Mouse (Mus musculus) kidney, postnatal 0 days (tissue): ENCODE results near the gene Gm49361. TPM values are rescaled to one million over a fixed set of nuclear protein-coding genes. Genes with fewer than 3 reads are reported as not detected.
A peak's percentile ranks its signal among the peaks of the same experiment; 100 is the strongest.
"Not testable (repeated sequence)": the region's sequence is repeated elsewhere in the genome, so short reads cannot be mapped to it uniquely, and the experiment has no call there.

Experiments used
- ATAC-seq: fragments of 200-750 bp; cut with Nextera tagmentation; replicated peaks from 2 replicates; pipeline ENCODE4 v1.8.0; 2017; ENCODE audit warnings: low read depth, moderate number of reproducible peaks, moderate TSS enrichment, moderate library complexity; ENCODE audit not compliant: low FRiP score
- DNase-seq: peaks from one replicate; pipeline ENCODE4 v3.0.0-alpha.2; 2016; ENCODE audit warnings: low spot score
- H3K27ac ChIP-seq: fragments of 300-500 bp; sonication (generic); 2 replicates; pipeline ENCODE4 v1.5.1; 2014; ENCODE audit warnings: mild to moderate bottlenecking
- H3K27me3 ChIP-seq: fragments of 300-500 bp; sonication (generic); 2 replicates; pipeline ENCODE4 v1.6.1; 2014; ENCODE audit warnings: low read length, mixed read lengths; ENCODE audit not compliant: insufficient read depth
- H3K36me3 ChIP-seq: fragments of 300-500 bp; sonication (generic); 2 replicates; pipeline ENCODE4 v1.6.1; 2014; ENCODE audit warnings: low read length, mixed read lengths; ENCODE audit not compliant: insufficient read depth
- H3K4me1 ChIP-seq: fragments of 300-500 bp; sonication (generic); replicated peaks from 2 replicates; pipeline ENCODE4 v1.6.1; 2014; ENCODE audit warnings: antibody characterized with exemption, low read length, mixed read lengths; ENCODE audit not compliant: insufficient read depth
- H3K4me2 ChIP-seq: fragments of 300-500 bp; sonication (generic); 2 replicates; pipeline ENCODE4 v1.6.1; 2014; ENCODE audit warnings: mild to moderate bottlenecking, low read length, moderate library complexity, mixed read lengths
- H3K4me3 ChIP-seq: fragments of 300-500 bp; sonication (generic); replicated peaks from 2 replicates; pipeline ENCODE4 v1.5.1; 2014; ENCODE audit warnings: low read depth, low read length
- H3K9ac ChIP-seq: fragments of 300-500 bp; sonication (generic); 2 replicates; pipeline ENCODE4 v1.6.1; 2014; ENCODE audit warnings: low read depth, low read length
- H3K9me3 ChIP-seq: fragments of 300-500 bp; sonication (generic); replicated peaks from 2 replicates; pipeline ENCODE4 v1.6.1; 2016; ENCODE audit warnings: low read length, inconsistent platforms, mixed read lengths
- CTCF ChIP-seq: IDR thresholded peaks from 2 replicates; pipeline ENCODE4 v1.5.1; 2016; ENCODE audit warnings: antibody characterized with exemption, low read depth, mild to moderate bottlenecking, moderate library complexity
- WGBS: fragments of 180-500 bp; shearing (Covaris S2); extraction: QIAGEN DNeasy Blood & Tissue Kit; methylation state at CpG from one replicate; pipeline ENCODE4 v1.1.7; 2014; 5-methylcytosine and 5-hydroxymethylcytosine counted together
- polyA plus RNA-seq: library from polyadenylated mRNA; unstranded; fragments of >200 nt; fragmentation: Nextera tagmentation; extraction: Ambion mirVana; gene quantifications from 2 replicates; pipeline ENCODE4 v1.2.1, GENCODE M21; 2015

Gm49361 gene
- polyA plus RNA-seq, 1 experiment from 2014 or later: not detected

GRCm38 (mm10) chr14:57665628-57665950, 80.3 kb downstream of the Gm49361 start:
- no peak for TF ChIP-seq CTCF
- no peak for DNase-seq
- 8% methylated on average over 10 of the region's 10 CpGs for WGBS
- peak overlapping the region; percentile 81 for H3K4me3 ChIP-seq
- H3K9me3 ChIP-seq: no peaks in the 10 kb centered on the region
- H3K27me3 ChIP-seq: no peaks in the 10 kb centered on the region
- no peaks in the 10 kb centered on the region; the same call in 1 of the 2 replicates for H3K36me3 ChIP-seq
- no peak for ATAC-seq
- peak overlapping the region; percentile 91; the same call in 1 of the 2 replicates for H3K27ac ChIP-seq
- peak overlapping the region; percentile 62 for H3K4me2 ChIP-seq
- peak overlapping the region; percentile 84 for H3K9ac ChIP-seq
- 0 out of 2 replicates have a peak, but pooled peaks cover 9% of the 10 kb centered on the region for H3K4me1 ChIP-seq

DNA sequence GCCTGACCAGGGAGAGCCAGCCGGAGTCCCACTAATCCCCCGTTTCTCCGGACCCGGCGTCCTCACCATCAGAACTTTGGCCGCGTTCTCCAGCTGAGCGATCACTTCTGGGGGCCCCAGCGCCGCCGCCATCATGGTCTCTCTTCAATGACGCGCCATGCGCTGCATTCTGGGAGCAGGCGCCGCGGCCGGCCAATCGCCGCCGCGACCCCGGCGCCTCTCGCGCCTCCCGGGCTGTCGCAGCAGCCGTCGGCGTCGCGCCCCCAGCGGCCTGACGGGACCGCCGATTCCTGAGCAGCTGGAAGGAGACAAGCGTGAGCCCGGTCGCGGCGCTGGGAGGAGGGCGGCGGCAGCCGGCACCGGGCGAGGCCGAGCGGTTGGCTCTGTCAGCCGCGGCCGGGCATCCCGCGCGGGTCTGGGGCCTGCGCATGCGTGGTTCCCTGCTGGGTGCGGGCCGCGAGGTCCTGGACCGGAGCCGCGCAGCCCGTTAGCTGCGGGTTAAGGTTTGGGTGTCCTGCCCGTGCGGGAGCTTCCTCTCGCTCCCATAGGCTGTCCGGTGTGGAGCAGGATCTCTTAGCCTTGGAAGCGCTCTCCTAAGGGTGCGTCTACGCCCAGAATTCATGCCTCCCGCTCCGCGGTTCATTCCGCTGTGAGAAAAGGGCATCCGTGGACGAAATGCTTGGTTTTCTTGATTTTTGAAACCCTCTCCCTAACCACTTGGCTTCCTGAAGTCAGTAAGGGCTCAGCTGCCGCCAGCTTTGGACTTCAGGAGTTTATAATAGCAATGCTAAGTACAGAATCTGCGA, 80.9 kb downstream of the Gm49361 start, which contains the start of gene Xpo4:
Xpo4 (minus strand) TSS at position 609 of the 806 bp plus-strand sequence.
- TF ChIP-seq CTCF: peak; percentile 45; the same call in 1 of the 2 replicates
- no peaks in the 10 kb centered on the region; the same call in 1 of the 2 replicates for H3K36me3 ChIP-seq
- peak within 1 kb of the TSS; percentile 84 for H3K9ac ChIP-seq
- peak within 1 kb of the TSS; percentile 62 for H3K4me2 ChIP-seq
- peak; percentile 92 for ATAC-seq
- H3K9me3 ChIP-seq: no peaks in the 10 kb centered on the region
- H3K4me3 ChIP-seq: peak within 1 kb of the TSS; percentile 81
- under 1% methylated on average over 80 of the region's 80 CpGs for WGBS
- H3K27me3 ChIP-seq: no peaks in the 10 kb centered on the region
- 0 out of 2 replicates have a peak, but pooled peaks cover 9% of the 10 kb centered on the region for H3K4me1 ChIP-seq
- H3K27ac ChIP-seq: peak within 1 kb of the TSS; percentile 91
- DNase-seq: peak; percentile 87

DNA sequence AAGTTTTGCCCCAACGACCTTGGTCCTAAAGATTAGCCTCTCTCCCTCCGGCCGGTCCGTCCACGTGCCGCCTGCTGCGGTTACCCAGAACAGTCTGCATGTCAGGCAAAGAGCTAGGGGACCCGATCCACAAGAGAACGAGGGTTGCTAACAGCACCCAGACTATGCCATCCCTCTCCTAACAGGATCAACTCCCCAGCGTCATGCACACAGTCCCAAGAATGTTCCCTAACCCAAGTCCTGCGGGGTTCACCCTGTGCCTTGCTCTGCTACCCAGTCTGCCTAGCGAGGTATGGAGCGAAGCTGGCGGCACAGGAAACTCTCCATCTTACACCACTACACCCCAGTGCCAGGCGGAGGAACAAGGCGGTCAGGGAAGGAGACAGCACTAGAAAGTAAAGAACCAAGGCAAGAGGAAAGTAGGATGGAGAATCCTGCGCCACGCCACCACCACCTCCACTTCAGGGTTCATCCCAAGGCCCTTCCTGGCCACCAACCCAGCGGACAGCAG, 81.5 kb downstream of the Gm49361 start:
- ATAC-seq (peak; percentile 42), DNase-seq (peak; percentile 32)
- Histone ChIP-seq H3K9ac (peak overlapping the region; percentile 84), H3K9me3 (no peaks in the 10 kb centered on the region), H3K36me3 (no peaks in the 10 kb centered on the region; the same call in 1 of the 2 replicates), H3K4me1 (0 out of 2 replicates have a peak, but pooled peaks cover 9% of the 10 kb centered on the region), H3K27me3 (no peaks in the 10 kb centered on the region), H3K4me3 (peak overlapping the region; percentile 81), H3K4me2 (peak overlapping the region; percentile 62), H3K27ac (peak overlapping the region; percentile 91)
- WGBS: under 1% methylated on average over 19 of the region's 19 CpGs
- TF ChIP-seq CTCF: no peak

- peak; percentile 12 for DNase-seq
- H3K9ac ChIP-seq: peak overlapping the region; percentile 84; the same call in 1 of the 2 replicates
- no peak for ATAC-seq
- no peak overlapping the region for H3K27ac ChIP-seq
- TF ChIP-seq CTCF: no peak
- 14% methylated on average over 1 of the region's 1 CpGs for WGBS
- no peaks in the 10 kb centered on the region for H3K9me3 ChIP-seq
- H3K4me3 ChIP-seq: peak overlapping the region; percentile 81
- H3K36me3 ChIP-seq: no peaks in the 10 kb centered on the region
- no peaks in the 10 kb centered on the region for H3K27me3 ChIP-seq
- peak overlapping the region; percentile 62 for H3K4me2 ChIP-seq
- H3K4me1 ChIP-seq: 0 out of 2 replicates have a peak, but pooled peaks cover 9% of the 10 kb centered on the region
Observed at GRCm38 (mm10) chr14:57663630-57664029, 82.3 kb downstream of the Gm49361 start.

DNA sequence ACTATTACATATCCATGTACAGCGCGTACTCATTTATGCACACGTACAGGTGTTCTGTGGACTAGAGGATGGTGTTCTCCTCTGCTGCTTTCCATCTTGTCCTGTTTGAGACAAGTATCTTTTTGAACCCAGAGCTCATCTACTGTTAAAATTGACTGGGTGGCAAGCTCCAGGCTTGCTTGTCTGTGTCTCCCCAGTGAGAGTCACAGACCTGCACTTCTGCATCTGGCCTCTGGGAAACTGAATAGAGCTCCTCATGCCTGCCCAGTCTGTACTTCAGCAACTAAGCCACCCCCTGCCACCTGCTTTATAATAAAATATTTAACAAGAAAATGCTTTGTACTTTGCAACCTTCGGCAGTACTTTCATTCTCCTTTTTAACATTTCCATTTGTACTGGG, 87.6 kb downstream of the Gm49361 start:
- H3K9me3 ChIP-seq: no peaks in the 10 kb centered on the region
- H3K4me1 ChIP-seq: no peaks in the 10 kb centered on the region
- H3K4me3 ChIP-seq: no peak overlapping the region
- ATAC-seq (no peak), DNase-seq (no peak)
- 95% methylated on average over 4 of the region's 4 CpGs for WGBS
- H3K36me3 ChIP-seq: no peaks in the 10 kb centered on the region
- H3K4me2 ChIP-seq: no peak overlapping the region
- H3K27ac ChIP-seq: no peak overlapping the region
- no peak overlapping the region for H3K9ac ChIP-seq
- H3K27me3 ChIP-seq: no peaks in the 10 kb centered on the region
- 0 out of 2 replicates have a peak, but pooled peaks have one; percentile 8 for TF ChIP-seq CTCF

DNA sequence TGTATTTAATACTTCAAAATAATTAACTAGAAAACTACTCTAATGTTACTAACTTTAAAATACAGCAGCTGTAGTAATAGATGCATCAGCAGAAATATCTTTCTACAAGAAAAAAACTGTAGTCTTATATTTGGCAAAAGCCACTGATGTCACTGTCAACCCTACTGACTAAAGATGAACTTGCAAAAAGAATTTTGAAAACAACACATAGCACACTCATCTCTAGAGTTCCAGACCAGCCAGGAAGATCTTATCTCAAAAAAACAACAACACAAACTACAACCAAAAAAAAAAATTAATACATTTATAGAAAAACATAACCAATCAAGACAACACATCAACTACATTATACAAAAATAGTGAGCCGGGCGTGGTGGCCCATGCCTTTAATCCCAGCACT, 88.4 kb downstream of the Gm49361 start:
- no peak for ATAC-seq
- Histone ChIP-seq H3K4me2 (no peak overlapping the region), H3K4me1 (no peaks in the 10 kb centered on the region), H3K9me3 (no peaks in the 10 kb centered on the region), H3K4me3 (no peak overlapping the region), H3K27me3 (no peaks in the 10 kb centered on the region), H3K9ac (no peak overlapping the region), H3K36me3 (no peaks in the 10 kb centered on the region), H3K27ac (no peak overlapping the region)
- WGBS: 95% methylated on average over 2 of the region's 2 CpGs
- no peak for TF ChIP-seq CTCF
- no peak for DNase-seq

GRCm38 (mm10) chr14:57656519-57656918, 89.4 kb downstream of the Gm49361 start:
- H3K4me3 ChIP-seq, H3K36me3 ChIP-seq, H3K4me2 ChIP-seq, ATAC-seq, H3K4me1 ChIP-seq, H3K9me3 ChIP-seq, H3K9ac ChIP-seq, DNase-seq, H3K27ac ChIP-seq, H3K27me3 ChIP-seq: not testable (repeated sequence)
- WGBS: 91% methylated on average over 3 of the region's 3 CpGs
